Mouse (Mus musculus): ENCODE data around the gene Mycl. TPM values are rescaled to one million over a fixed set of nuclear protein-coding genes. Genes with fewer than 3 reads are reported as not detected.
A peak's percentile ranks its signal among the peaks of the same experiment; 100 is the strongest.

The Mycl gene
- total and polyA plus RNA-seq, 3 experiments: not detected

GRCm38 (mm10) chr4:122947223-122947622 is 48.2 kb upstream of the Mycl start:
- Histone ChIP-seq H3K79me2 (ENCODE audit: control insufficient read depth, insufficient read depth, low read length, poor library complexity) (no peaks in the 10 kb centered on the region), H3K9me3 (replicated peaks; ENCODE audit: insufficient read depth, low read length) (no peaks in the 10 kb centered on the region), H3K9ac (ENCODE audit: control insufficient read depth, low read depth, low read length, poor library complexity, severe bottlenecking) (no peak overlapping the region), H3K27ac (ENCODE audit: control insufficient read depth, low read depth, low read length) (no peak overlapping the region), H3K27me3 (ENCODE audit: control insufficient read depth in 1 of 2, insufficient read depth in 2 of 2, low read length in 2 of 2) (no peaks in the 10 kb centered on the region), H3K36me3 (ENCODE audit: control insufficient read depth in 1 of 2, insufficient read depth in 2 of 2, low read length in 2 of 2) (no peaks in the 10 kb centered on the region; a peak in 2 of 4 replicates), H3K4me3 (ENCODE audit: control insufficient read depth in 1 of 2, insufficient read depth in 1 of 2, low read depth in 2 of 2, low read length in 2 of 2) (no peak overlapping the region), H3K4me1 (ENCODE audit: control insufficient read depth in 1 of 2, insufficient read depth in 2 of 2, low read length in 2 of 2) (no peaks in the 10 kb centered on the region)
- no peak for TF ChIP-seq POLR2AphosphoS2 (IDR thresholded peaks at IDR 0.05; ENCODE audit: low read length)
- no peak for TF ChIP-seq RCOR1 (IDR thresholded peaks at IDR 0.05; ENCODE audit: low read depth, low read length)
- TF ChIP-seq MAZ (IDR thresholded peaks at IDR 0.05; ENCODE audit: low read depth, low read length): no peak
- no peak for DNase-seq (ENCODE audit: low read depth, low spot score)

DNA sequence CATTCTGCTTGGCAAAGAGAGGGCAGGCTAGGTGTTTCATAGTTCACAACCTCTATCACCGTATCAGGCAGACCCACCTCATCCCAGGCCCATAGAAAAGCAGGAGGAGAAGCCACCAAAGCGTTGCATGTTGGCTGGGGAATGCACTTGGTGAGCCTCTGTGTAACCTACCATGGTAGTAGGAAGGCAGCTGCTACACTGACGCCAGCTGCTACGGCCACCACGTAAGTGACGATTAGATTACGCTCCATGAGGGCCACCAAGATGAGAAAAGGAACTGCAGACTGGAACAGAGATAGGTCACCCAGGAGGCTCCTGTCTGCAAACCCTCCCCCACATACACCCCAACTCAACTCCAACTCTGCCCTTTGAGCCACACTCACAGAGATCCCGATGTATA is 46.4 kb upstream of the Mycl start:
- H3K36me3 ChIP-seq (ENCODE audit: control insufficient read depth in 1 of 2, insufficient read depth in 2 of 2, low read length in 2 of 2): no peaks in the 10 kb centered on the region; a peak in 2 of 4 replicates

DNA sequence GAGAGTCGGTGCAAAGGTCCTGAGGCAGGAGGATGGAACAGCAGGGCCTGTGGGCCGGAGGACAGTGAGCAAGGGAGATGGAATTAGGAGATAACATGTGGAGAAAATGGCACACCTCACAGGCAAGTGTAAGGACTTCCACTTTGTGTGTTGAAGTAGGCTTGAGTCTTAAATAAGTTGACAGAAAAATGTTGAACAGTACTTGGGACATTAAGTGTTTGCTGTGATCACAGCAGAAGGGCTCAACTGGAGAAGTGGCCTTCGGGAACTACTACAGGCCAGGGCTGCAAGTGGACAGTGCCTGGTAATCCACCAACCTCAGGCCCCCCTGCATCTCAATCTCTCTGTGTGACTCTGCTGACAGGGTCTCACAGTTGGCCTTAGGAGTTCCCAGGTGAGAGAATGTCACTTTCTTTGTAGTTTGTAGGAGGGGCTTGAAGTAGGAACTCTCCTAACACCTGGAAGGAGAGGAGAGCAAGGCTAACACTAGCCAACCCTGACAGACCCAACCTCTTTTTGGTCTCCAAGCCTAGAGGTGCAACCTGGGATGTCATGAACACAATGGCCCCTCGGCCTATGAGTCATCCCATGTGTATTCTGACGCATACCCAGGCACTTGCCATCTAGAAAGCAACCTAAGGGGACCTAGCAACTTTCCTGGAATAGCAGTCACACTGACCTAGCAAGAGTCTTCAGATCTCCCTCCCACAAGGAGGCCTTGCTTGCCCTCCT is 40.6 kb upstream of the Mycl start:
- Histone ChIP-seq H3K4me3 (ENCODE audit: control insufficient read depth in 1 of 2, insufficient read depth in 1 of 2, low read depth in 2 of 2, low read length in 2 of 2) (peak overlapping the region; percentile 13 to 21; a peak in 3 of 4 replicates), H3K36me3 (ENCODE audit: control insufficient read depth in 1 of 2, insufficient read depth in 2 of 2, low read length in 2 of 2) (peaks cover 3 to 24% of the 10 kb centered on the region in 2 experiments; a peak in 3 of 4 replicates), H3K79me2 (ENCODE audit: control insufficient read depth, insufficient read depth, low read length, poor library complexity) (peaks cover 2% of the 10 kb centered on the region), H3K9ac (ENCODE audit: control insufficient read depth, low read depth, low read length, poor library complexity, severe bottlenecking) (peak overlapping the region; percentile 17), H3K9me3 (replicated peaks; ENCODE audit: insufficient read depth, low read length) (no peaks in the 10 kb centered on the region), H3K27ac (ENCODE audit: control insufficient read depth, low read depth, low read length) (peak overlapping the region; percentile 27), H3K4me1 (ENCODE audit: control insufficient read depth in 1 of 2, insufficient read depth in 2 of 2, low read length in 2 of 2) (peaks cover 2 to 24% of the 10 kb centered on the region in 2 experiments; a peak in 3 of 4 replicates), H3K27me3 (ENCODE audit: control insufficient read depth in 1 of 2, insufficient read depth in 2 of 2, low read length in 2 of 2) (no peaks in the 10 kb centered on the region)
- no peak for DNase-seq (ENCODE audit: low read depth, low spot score)
- TF ChIP-seq CHD1 (IDR thresholded peaks at IDR 0.05; ENCODE audit: low read depth, low read length) (no peak), MEF2A (IDR thresholded peaks at IDR 0.05; ENCODE audit: extremely low read depth, insufficient replicate concordance, low read depth, low read length, poor library complexity, severe bottlenecking) (no peak), MAZ (IDR thresholded peaks at IDR 0.05; ENCODE audit: low read depth, low read length) (no peak), POLR2AphosphoS5 (IDR thresholded peaks at IDR 0.05; ENCODE audit: borderline replicate concordance, low read depth, low read length) (0 out of 2 replicates have a peak, but pooled peaks have one; percentile 47), MAX (IDR thresholded peaks at IDR 0.05; ENCODE audit: low read length) (0 out of 2 replicates have a peak, but pooled peaks have one; percentile 44)

More for the DNA sequence above, 46.4 kb upstream of the Mycl start:
- Histone ChIP-seq H3K4me1 (ENCODE audit: control insufficient read depth in 1 of 2, insufficient read depth in 2 of 2, low read length in 2 of 2) (no peaks in the 10 kb centered on the region), H3K9ac (ENCODE audit: control insufficient read depth, low read depth, low read length, poor library complexity, severe bottlenecking) (no peak overlapping the region), H3K27me3 (ENCODE audit: control insufficient read depth in 1 of 2, insufficient read depth in 2 of 2, low read length in 2 of 2) (no peaks in the 10 kb centered on the region), H3K79me2 (ENCODE audit: control insufficient read depth, insufficient read depth, low read length, poor library complexity) (no peaks in the 10 kb centered on the region), H3K4me3 (ENCODE audit: control insufficient read depth in 1 of 2, insufficient read depth in 1 of 2, low read depth in 2 of 2, low read length in 2 of 2) (no peak overlapping the region), H3K9me3 (replicated peaks; ENCODE audit: insufficient read depth, low read length) (no peaks in the 10 kb centered on the region), H3K27ac (ENCODE audit: control insufficient read depth, low read depth, low read length) (no peak overlapping the region)
- DNase-seq (ENCODE audit: low read depth, low spot score): no peak
- TF ChIP-seq SMC3 (IDR thresholded peaks at IDR 0.05; ENCODE audit: low read depth, low read length) (no peak), UBTF (IDR thresholded peaks at IDR 0.05; ENCODE audit: borderline replicate concordance, insufficient read depth, low read depth, low read length) (no peak), TAL1 (IDR thresholded peaks at IDR 0.05; ENCODE audit: low read length) (no peak)
